Mouse (Mus musculus): ENCODE measurements around the gene Taok3. TPM values are rescaled to one million over a fixed set of nuclear protein-coding genes. Genes with fewer than 3 reads are reported as not detected.
A peak's percentile ranks its signal among the peaks of the same experiment; 100 is the strongest.

Gene Taok3
- total RNA-seq, 1 experiment from 2014 or later, result 35.0 TPM

DNA sequence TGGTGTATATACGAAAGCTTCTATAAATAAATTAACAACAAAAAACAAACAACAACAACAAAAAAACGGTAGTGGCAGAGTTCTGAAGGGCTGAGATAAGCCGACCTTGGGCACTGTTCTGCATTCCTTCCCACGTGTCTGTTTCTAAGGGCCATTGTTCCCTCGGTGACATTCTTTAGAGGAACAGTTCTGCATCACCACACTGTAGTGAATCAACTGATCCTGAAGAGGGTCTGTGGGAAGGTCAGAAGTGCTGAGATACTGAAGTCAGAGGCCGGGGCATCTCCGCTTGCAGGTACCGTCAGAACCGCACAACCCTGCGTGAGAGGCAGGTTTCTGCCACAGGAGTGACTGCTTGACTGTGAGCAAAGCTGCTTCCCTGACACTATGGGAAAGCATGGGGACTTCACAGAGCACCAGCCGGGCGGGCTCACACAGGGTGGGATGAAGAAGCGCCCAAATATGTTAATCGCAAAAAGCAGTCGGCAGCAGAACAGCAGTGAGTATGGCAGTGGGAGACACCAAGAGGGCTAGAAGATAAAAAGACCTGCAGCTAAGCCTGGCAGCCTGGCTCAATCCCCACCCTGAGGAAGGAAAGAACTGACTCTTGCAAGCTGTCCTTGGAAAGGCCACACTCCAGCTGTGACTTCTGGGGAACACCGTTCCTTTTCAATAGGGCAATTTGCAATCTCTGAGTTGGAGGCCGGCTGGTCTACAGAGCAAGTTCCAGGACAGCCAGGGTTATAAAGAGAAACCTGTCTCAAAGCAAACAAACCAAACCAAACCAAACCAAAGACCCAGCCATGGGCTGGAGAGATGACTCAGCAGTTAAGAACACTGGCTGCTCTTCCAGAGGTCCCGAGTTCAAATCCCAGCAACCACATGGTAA lies 184.0 kb downstream of the Taok3 start:
- no peak for DNase-seq

DNA sequence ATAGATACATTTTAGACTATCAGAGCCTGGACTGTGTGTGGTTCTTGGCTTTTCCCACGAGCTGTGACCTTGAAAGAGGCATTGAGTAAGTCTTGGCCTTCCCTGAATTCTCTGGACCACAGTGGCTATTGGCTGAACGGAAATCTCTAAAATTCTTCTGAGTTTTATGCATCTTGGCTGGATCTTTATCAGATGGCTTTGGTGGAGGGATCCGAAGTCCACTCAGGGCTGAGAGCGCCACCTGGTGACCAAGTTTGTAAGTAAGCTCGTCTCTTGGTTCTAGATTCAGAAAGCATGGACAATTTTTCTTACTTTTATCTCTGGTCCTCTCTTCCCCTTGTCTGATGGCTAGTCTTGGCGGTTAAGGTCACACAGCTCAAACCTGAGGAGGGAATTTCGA lies 185.0 kb downstream of the Taok3 start:
- peak; percentile 87 for DNase-seq

GRCm38 (mm10) chr5:117305754-117306153 lies 185.8 kb downstream of the Taok3 start:
- no peak for DNase-seq

- DNase-seq, result no peak
These were observed 186.9 kb downstream of the Taok3 start for GRCm38 (mm10) chr5:117306826-117307225.

- DNase-seq, result peak; percentile 87
These were observed 187.8 kb downstream of the Taok3 start for GRCm38 (mm10) chr5:117307699-117308098.

DNA sequence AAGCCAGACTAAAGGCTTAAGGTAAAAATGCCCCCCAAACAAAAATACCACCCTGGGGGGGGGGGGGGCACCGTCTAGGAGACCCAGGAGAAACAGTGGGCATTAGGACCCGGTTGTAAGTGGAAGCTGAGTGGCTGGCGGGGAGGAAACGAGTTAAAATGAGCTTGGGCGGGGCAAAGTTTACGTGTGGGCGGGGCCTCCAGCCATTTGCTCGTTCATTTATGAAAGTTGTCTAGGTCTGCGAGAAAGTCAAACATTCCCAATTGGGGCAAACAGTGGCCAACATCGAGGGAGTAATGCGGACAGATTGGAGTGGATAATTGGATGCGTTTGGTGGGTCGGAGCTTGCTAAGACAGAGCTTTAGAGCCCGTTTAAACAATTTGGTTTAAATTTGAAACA lies 193.5 kb downstream of the Taok3 start:
- DNase-seq, result peak; percentile 66

DNA sequence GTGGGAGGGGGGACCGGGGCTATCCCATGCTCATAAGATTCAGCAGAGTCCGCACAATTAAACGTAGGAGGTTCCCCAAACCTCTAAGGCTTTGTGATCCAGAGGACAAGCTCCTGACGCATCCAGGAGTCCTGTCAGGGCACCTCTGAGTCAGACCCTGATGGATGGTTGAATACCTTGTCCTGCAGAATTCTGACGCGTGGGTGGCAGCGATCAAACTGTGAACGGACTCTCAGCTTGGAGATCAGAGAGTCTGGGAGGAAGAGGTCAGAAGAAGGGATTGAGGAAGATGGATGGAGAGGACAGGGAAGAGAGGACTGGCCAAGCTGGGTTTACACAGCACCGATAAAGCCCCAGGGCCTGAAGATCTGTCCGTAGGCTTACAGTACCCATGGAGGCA lies 194.0 kb downstream of the Taok3 start:
- DNase-seq, result peak; percentile 21

DNA sequence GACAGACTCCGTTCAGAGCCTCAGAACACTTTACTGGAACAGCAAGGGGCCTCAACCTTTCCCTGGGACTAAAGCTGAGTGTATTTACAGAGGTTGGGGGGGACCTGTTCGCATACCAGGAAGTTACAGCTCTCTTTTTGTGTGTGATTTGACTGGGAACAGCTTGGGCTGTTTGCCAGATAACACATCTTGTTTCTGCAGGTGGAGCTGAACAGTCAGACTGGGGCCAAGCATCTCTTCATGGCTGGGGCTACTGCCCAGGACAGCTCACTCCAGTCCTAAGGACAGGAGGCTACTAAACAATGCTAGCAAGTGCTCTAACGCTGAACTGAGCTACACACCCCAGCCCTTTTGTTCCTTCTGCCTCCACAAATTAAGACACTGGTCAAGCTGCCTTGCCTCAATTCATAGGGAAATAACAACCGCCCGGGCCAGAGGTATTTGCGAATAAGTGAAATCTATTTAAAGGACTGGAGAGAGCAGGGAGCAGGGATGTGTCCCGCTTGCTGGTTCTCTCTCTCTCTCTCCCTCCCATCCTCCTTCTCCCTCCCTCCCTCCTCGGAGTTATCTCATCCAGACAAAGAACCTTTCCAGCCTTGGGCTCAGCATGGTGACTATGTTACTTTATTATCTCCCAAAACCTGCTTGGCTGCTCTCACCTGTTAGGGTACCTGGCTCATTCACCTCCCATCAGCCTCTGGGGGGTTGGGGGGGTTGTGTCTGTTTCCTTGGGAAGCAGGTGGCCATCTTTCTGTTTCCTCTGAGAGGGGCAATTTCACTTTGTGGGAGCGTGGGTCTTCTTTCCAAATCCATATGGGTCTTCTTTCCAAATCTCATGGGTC lies 194.9 kb downstream of the Taok3 start:
- no peak for DNase-seq

- DNase-seq, result peak; percentile 81
These were observed 199.1 kb downstream of the Taok3 start, which contains the start of gene Vsig10 for GRCm38 (mm10) chr5:117318741-117319629. Gene Vsig10, plus strand, starts transcription at chr5:117319083.

GRCm38 (mm10) chr5:117323751-117324150 lies 203.8 kb downstream of the Taok3 start:
- DNase-seq, result no peak

Other genes with a start within 250 kb of the Taok3 start
- gene Suds3, start 4.0 kb upstream of the Taok3 start, total RNA-seq (2021), result 119 and 125 TPM in 2 replicates
- gene Pebp1, start 167.5 kb downstream of the Taok3 start, total RNA-seq (2021), result 1,140 and 1,281 TPM in 2 replicates
- 18.2 and 34.2 TPM in 2 replicates for gene Vsig10, start 199.0 kb downstream of the Taok3 start, total RNA-seq (2021)
- 124 and 135 TPM in 2 replicates for gene Wsb2, start 237.2 kb downstream of the Taok3 start, total RNA-seq (2021)

Data from adrenal gland, postnatal 25 days (tissue).